Mouse (Mus musculus) spleen, adult 12 weeks (tissue): ENCODE data around the gene B4galnt3.

Source experiments
- DNase-seq: peaks from one replicate; pipeline ENCODE4 v3.0.0; 2022; ENCODE audit warnings: low spot score

B4galnt3 gene

GRCm38 (mm10) chr6:120185756-120186155 is 108.6 kb downstream of the B4galnt3 start:
- DNase-seq, result no peak

- no peak for DNase-seq
These were observed 109.2 kb downstream of the B4galnt3 start for GRCm38 (mm10) chr6:120185012-120185730.

DNA sequence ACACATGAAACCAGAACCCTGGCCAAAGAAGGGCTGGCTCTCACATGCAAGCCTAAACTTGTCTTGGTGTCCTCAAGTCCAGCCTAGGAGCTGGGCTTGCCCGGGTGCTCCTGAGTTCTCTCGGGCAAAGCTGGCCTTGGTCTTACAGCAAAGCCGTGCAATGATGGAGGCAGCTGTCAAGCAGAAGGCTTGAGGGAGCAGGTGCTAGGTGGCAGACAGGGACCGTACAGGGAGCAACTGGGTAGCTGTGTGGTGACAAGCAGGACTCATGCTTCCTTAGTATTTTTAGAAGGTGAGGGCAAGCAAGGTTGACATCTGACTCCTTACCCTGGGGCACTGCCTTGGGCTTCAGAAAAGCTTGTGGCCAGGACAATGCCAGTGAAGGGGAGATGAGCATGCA is 110.6 kb downstream of the B4galnt3 start:
- DNase-seq, result no peak

DNA sequence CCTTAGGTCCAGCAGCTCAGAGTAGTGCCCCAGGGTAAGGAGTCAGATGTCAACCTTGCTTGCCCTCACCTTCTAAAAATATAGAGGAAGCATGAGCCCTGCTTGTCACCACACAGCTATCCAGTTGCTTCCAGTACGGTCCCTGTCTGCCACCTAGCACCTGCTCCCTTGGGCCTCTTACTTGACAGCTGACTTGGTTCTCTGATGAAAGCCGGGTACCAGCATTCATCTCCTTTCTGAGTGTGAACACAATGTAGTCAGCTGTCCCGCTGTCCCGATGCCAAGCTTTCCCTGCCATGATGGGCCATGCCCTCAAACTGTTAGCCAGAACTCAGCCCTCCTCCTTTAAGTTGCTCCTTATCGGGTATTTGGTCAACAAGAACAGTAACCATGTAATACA is 112.2 kb downstream of the B4galnt3 start:
- DNase-seq, result no peak

DNA sequence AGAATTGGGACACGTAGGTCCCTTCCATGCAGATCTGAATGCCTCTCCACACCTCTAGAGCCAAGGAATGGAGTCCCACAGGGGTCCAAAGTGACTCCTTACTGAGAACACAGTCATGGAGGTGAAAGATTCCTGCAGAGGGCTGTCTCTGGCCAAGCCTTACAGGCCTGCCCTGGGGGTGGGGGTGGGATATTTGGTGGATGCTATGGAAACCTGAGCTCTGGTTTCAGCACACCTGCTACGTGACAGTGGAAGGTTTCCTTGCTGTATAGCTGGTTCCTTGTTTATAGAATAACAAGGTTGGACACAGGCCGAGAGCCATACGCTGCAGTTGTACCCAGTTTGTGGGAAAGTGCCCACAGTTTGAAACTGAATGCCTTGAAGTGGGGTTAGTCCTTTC is 113.9 kb downstream of the B4galnt3 start:
- DNase-seq, result no peak

GRCm38 (mm10) chr6:120179756-120180206 is 114.6 kb downstream of the B4galnt3 start:
- no peak for DNase-seq

DNA sequence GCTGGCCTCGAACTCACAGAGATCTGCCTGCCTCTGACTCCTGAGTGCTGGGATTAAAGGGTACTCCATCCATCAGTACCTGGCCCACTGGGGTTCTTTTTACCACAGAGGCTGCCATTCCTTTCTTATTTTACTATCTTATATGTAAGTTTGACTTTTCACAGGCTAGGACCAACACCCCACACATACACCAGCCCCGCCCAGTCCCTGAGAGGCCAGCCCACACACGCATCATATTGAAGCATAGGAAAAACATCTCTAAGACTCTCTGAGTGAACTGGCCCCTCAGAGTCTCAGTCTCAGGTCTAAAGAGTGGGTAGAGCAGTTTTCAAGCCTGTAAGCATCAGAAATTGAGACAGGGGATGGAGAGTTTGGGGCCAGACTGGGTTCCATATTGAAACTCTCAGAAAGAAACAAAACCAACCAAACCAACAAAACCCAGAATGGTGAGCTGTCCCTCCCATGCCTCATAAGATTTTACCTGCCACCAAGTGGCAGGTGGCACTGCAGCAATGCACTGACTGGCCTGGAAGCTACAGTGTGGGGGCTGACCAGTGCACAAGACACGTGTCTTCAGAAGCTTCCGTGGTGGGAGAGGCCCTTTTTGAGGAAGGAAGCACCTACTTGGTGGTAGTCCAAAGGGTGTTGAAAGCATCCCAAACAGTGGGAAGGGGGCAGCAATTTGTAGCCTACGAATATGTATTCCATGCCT is 115.2 kb downstream of the B4galnt3 start:
- no peak for DNase-seq

DNA sequence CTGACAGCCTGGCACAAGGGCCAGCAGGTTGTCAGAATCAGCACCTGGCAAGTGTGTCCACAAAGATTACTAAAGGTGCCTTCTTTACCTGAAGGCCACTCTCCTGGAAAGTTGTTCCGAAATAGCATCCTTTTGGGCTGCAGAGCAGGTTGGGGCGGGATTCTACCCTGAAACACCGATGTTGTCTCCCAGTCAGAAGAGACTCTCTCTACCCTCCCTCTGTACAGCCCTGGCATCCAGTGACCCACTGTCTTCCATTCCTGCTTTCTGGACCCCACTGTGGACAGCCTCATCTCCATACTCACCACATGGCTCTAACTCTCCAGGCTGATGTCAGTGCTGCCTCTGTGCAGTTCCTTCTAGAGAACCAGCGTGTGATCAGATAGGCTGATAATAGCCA is 118.7 kb downstream of the B4galnt3 start:
- peak; percentile 29 for DNase-seq

DNA sequence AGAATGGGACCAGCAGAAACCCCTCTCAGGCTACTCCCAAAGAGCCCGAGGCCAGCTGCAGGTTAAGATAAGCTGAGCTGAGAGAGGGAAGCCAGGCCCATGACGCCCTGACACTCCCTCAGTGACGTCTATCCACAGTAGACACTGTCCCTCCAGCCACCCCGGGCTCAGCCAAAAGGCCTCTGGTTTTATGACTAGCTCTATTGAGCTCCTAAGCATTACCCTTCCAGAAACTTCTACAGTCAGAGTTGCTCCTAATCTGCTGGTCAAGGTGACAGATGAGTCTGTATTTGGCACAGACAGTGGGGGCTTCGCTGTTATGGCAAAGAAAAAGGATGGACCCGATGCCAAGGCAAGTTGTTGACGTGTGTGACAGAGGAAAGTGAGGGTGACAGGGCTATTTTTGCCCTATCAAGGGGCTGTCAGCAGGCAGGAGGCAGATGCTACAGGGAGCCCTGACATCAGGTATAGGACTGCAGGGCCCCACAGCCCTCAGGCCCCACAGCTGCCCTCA is 119.7 kb downstream of the B4galnt3 start:
- DNase-seq, result peak; percentile 82

GRCm38 (mm10) chr6:120174028-120174601 is 120.2 kb downstream of the B4galnt3 start:
- DNase-seq, result no peak

DNA sequence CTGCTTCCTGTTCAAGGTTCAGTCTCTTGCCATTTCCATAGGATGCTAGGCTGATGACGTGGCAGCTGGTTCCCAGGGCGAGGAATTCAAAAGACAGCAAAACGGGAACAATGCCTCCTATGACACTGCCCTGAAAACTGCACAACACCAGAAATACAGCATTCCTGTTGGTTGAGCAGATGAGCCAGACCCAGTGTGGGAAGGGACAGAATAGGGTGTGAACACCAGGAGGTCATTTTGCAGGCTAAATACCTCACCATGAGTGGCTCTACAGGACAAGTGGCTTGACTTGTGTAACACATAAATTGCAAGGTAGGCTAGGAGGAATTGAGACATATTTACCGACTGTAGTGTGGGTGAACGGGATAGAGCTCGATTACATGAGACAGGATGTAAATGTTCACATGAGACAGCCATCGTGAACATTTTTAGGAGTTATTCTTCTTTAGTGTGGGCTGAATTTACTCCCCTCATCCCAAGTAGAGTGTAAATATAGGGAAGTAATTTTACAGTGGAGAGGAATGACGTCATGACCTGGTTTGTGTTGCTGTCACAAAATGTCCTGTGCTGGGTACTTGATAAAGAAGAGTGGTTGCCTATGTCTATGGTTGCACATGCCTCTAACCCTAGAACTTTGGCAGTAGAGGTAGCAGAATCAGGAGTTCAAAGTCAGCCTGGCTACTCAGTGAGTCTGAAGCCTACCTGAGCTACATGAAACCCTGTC is 121.9 kb downstream of the B4galnt3 start:
- no peak for DNase-seq

DNA sequence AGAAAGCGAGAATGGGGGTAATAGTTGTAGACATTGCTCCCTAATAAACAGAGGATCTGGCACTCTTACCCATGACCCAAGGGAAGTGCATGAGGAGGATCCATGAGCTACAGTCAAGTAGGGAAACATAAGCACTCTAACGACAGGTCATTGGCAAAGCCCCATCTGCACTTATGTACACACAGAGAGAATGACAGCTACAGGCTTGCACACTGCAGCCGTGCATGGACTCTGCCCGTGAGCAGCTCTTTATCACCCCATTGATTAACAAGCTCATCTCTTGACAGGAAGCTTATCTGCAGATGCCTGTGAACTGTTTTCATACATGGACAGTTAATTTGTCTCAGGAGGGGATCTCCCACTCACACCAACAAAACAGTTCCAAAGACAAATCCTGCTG is 126.8 kb downstream of the B4galnt3 start:
- no peak for DNase-seq

DNA sequence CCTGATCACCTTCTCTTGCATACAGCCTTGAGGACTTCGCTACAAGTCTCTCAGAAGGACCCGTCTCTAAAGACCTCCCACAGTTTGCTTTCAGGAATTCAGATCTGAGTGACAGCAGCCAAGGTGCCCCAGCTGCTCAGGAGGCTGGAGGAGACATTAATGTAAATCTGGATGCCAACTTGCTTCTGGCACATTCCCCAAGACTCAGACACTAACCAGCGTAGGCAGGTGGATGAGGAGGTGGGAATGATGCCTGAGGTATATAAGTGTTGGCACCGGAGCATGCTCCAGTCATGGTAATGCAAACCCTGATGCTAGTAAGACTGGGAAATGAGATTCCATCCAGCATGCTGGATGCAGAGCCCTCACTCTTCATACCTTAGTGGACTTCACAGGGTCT is 129.6 kb downstream of the B4galnt3 start:
- DNase-seq, result no peak

GRCm38 (mm10) chr6:120162928-120163327 is 131.4 kb downstream of the B4galnt3 start:
- DNase-seq, result no peak

GRCm38 (mm10) chr6:120159133-120159901 is 135.0 kb downstream of the B4galnt3 start:
- DNase-seq, result no peak

DNA sequence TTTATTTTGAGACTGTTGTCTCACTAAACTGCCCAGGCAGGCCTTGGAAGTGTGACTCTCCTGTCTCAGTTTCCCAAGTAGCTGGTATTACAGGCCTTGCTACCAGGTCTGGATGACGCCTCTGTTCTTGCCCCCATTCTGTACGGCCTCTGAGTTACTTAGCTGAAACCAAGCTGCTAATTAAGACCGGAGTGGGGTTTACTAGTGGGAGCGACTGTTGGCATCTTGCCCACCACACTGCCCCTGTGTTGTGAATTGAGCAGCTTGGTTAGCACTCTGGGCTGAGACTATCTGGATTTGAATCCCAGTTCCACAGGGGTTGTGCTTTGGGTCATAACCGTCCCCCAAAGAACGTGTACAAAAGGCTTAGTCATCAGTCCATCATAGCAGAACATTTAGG is 136.9 kb downstream of the B4galnt3 start:
- DNase-seq, result no peak

GRCm38 (mm10) chr6:120155510-120155909 is 138.8 kb downstream of the B4galnt3 start:
- no peak for DNase-seq

DNA sequence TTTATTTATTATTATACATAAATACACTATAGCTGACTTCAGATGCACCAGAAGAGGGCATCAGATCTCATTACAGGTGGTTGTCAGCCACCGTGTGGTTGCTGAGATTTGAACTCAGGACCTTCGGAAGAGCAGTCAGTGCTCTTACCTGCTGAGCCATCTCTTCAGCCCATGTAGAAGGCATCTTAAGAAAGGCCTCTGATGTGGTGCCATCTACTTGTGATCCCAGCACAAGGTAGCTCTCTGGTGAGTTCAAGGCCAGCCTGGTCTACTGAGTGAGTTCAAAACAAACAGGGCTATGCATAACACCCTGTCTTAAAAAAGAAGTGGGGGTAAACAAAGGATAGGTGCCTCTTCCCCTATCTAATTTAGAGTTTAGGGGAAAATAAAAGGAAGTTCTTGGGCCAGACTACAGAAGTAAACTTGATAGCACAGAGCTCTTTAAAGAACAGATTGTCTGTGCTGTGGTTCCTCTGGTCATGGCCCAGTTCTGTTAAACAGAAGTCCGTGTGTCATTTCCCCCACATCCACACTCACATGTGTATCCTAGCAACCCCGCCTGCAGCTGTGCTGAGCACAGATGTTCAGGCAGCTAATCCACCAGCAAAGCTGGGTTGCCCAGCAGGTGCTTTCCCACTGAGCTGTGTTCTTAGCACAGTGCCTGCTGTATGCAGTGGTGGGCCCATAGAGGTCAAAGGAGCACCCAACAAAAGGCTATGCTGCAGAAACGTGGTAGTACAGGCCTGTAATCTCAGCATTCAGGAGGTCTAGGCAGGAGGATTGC is 139.6 kb downstream of the B4galnt3 start:
- DNase-seq, result no peak
